In genomic region chr15:57061502-57061901, GRCm38 (mm10) we compare ENCODE assay signal across 16 mouse cellular contexts.
"Had no signal": no experiment of that assay in that cellular context is flagged by ENCODE, and none has a peak within 500 bp of the region (broad histone marks: within the 10 kb centered on the region; RNA-seq: fewer than 3 reads in every experiment).

No protein-coding gene starts in this region.

- ATAC-seq: midbrain, embryonic 13.5 days; midbrain, embryonic 15.5 days had no signal

- H3K36me3 ChIP-seq: midbrain, embryonic 13.5 days; midbrain, embryonic 15.5 days; neural tube, embryonic 12.5 days; stomach, embryonic 15.5 days had no signal

- H3K4me2 ChIP-seq: lung, embryonic 14.5 days; midbrain, embryonic 11.5 days; midbrain, embryonic 13.5 days; midbrain, embryonic 15.5 days; neural tube, embryonic 12.5 days; stomach, embryonic 15.5 days had no signal

- H3K27me3 ChIP-seq: megakaryocyte, embryonic 14.5 days; midbrain, embryonic 13.5 days; midbrain, embryonic 15.5 days; neural tube, embryonic 12.5 days; stomach, embryonic 15.5 days had no signal

- H3K4me3 ChIP-seq: megakaryocyte, embryonic 14.5 days; midbrain, embryonic 13.5 days; midbrain, embryonic 15.5 days; neural tube, embryonic 12.5 days; stomach, embryonic 15.5 days had no signal

- DNase-seq: lung, adult 18-20 months; lung, embryonic 14.5 days; lung, postnatal 10 days; lung, postnatal 36 days; right cerebral cortex, postnatal 14 days; thymus, adult 2 months; thymus, postnatal 25 days; thymus, postnatal 4 days had no signal

- H3K9ac ChIP-seq: lung, embryonic 14.5 days; midbrain, embryonic 13.5 days; midbrain, embryonic 15.5 days; neural tube, embryonic 12.5 days; stomach, embryonic 15.5 days had no signal

- H3K27ac ChIP-seq: macrophage; midbrain, embryonic 13.5 days; midbrain, embryonic 15.5 days; neural tube, embryonic 12.5 days; stomach, embryonic 15.5 days; stomach, postnatal 0 days had no signal

- H3K9me3 ChIP-seq: midbrain, embryonic 13.5 days; midbrain, embryonic 15.5 days; neural tube, embryonic 12.5 days; stomach, embryonic 15.5 days had no signal

- H3K4me1 ChIP-seq: megakaryocyte, embryonic 14.5 days; midbrain, embryonic 13.5 days; midbrain, embryonic 15.5 days; neural tube, embryonic 12.5 days; stomach, embryonic 15.5 days had no signal
